Mouse (Mus musculus): ENCODE data around the gene Rcsd1.

DNA sequence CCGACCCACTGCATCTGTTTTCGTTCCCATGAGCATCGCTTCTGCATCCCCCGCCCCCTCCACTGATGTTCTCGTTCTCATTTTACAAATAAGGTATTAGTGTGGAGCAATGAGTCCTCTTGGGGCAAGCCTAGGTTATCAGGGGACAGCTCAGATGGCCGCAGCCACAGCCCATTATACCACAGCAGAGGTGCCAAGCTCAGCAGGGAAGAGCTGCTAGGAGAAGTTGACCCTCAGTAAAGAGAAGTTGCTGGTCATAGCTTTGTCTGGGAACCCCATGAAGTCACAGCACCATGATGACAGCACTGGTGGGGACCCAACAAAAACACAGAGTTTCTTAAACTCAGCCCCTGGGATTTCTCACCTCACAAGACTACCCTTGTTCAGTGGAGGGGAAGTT is 47.8 kb downstream of the Rcsd1 start:
- TF ChIP-seq TCF3 (IDR thresholded peaks at IDR 0.05; ENCODE audit: insufficient read length, low read depth) = no peak
- TF ChIP-seq POLR2A (IDR thresholded peaks at IDR 0.05; ENCODE audit: insufficient read length, low read depth) = no peak
- TF ChIP-seq MYOD1 (IDR thresholded peaks at IDR 0.05; ENCODE audit: control insufficient read depth in 1 of 3, insufficient read length in 2 of 3, low read depth in 2 of 3) = no peak
- TF ChIP-seq REST (IDR thresholded peaks at IDR 0.05; ENCODE audit: insufficient read depth, insufficient read length) = no peak
- TF ChIP-seq MAX (IDR thresholded peaks at IDR 0.05; ENCODE audit: low read depth) = no peak
- no peak for TF ChIP-seq SRF (IDR thresholded peaks at IDR 0.05; ENCODE audit: control insufficient read depth, insufficient read length, low read depth)
- no peak for TF ChIP-seq E2F4 (IDR thresholded peaks at IDR 0.05; ENCODE audit: insufficient read depth)

Measured in myocyte (in vitro differentiated cells).